Mouse (Mus musculus) heart, adult 2 months (tissue): Measurements from ENCODE around the gene Eml2. TPM values are rescaled to one million over a fixed set of nuclear protein-coding genes. Genes with fewer than 3 reads are reported as not detected.
A peak's percentile ranks its signal among the peaks of the same experiment; 100 is the strongest.

Source experiments
- DNase-seq, 2 experiments: peaks; one replicate each; pipeline ENCODE4 v3.0.0; 2021
- H3K27ac ChIP-seq: fragments of 200-600 bp; 2 replicates; pipeline ENCODE4 v1.8.1; 2022
- H3K27me3 ChIP-seq: fragments of 200-500 bp; 2 replicates; pipeline ENCODE4 v1.6.1; 2012; ENCODE audit warnings: mild to moderate bottlenecking, low read length, inconsistent platforms, mixed read lengths; ENCODE audit not compliant: control insufficient read depth, insufficient read depth
- H3K36me3 ChIP-seq: fragments of 200-500 bp; 2 replicates; pipeline ENCODE4 v1.6.1; 2012; ENCODE audit warnings: low read length, inconsistent platforms; ENCODE audit not compliant: control insufficient read depth, insufficient read depth
- H3K4me1 ChIP-seq: fragments of 200-500 bp; 2 replicates; pipeline ENCODE4 v1.6.1; 2011; ENCODE audit warnings: low read length; ENCODE audit not compliant: control insufficient read depth, insufficient read depth
- H3K4me3 ChIP-seq: fragments of 200-600 bp; 2 replicates; pipeline ENCODE4 v1.8.1; 2022
- H3K79me2 ChIP-seq: fragments of 200-500 bp; replicated peaks from 2 replicates; pipeline ENCODE4 v1.6.1; 2012; ENCODE audit warnings: mild to moderate bottlenecking, inconsistent platforms, low read length, moderate library complexity, mixed read lengths; ENCODE audit not compliant: control insufficient read depth, insufficient read depth
- H3K9ac ChIP-seq: fragments of 200-500 bp; 2 replicates; pipeline ENCODE4 v1.6.1; 2012; ENCODE audit warnings: low read depth, mild to moderate bottlenecking, control low read depth, inconsistent platforms, low read length, mixed read lengths
- CTCF ChIP-seq: fragments of 200-600 bp; IDR thresholded peaks from 2 replicates; pipeline ENCODE4 v1.8.1; 2022; ENCODE audit warnings: antibody characterized with exemption, mild to moderate bottlenecking, moderate library complexity
- EP300 ChIP-seq: fragments of 200-500 bp; IDR thresholded peaks from 2 replicates; pipeline ENCODE4 v1.6.1; 2011; ENCODE audit warnings: low read depth, low read length, control low read depth; ENCODE audit not compliant: insufficient read depth
- POLR2A ChIP-seq: fragments of 200-500 bp; IDR thresholded peaks from 2 replicates; pipeline ENCODE4 v1.6.1; 2011; ENCODE audit warnings: mild to moderate bottlenecking, low read depth, low read length, control low read depth; ENCODE audit not compliant: insufficient read depth
- WGBS: fragments of 180-500 bp; shearing (Covaris S2); methylation state at CpG from one replicate; pipeline ENCODE4 v1.1.7; 2018; 5-methylcytosine and 5-hydroxymethylcytosine counted together
- intact Hi-C: fragments of 180-260 bp; cut with DNase I; formaldehyde crosslinking; loops from one replicate; pipeline ENCODE4 v1.15.1; 2025
- polyA plus RNA-seq: library from polyadenylated mRNA; depleted of rRNA; stranded (reverse); fragments of >200 nt; gene quantifications from 2 replicates; pipeline ENCODE4 v1.2.3, GENCODE M21; 2012
- total RNA-seq, 2 experiments: library from RNA; stranded (reverse); gene quantifications; 2 replicates each; pipeline ENCODE4 v1.2.3; 2021

Eml2 gene
- total and polyA plus RNA-seq, 3 experiments, result 35.6 to 38.8 (median 38.7) TPM

DNA sequence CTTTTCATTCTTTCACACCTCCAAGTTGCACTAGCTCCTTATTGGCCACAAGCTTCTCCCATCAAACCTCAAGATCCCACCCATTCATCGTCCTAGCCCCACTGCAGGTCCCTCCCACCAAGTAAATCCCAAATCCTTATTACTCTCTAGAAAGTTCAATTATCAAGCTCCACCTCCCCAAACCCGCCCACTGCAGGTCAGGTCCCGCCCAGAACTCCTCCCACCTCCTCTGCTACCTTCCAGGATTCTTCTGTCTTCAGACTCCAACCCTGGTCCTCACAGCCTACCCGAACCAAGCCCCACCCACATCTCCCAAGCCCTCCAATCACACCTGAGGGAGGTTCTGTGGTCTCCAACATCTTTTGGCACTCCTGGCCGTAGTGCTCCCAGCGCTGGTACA lies 12.0 kb upstream of the Eml2 start:
- Histone ChIP-seq H3K27ac (no peak overlapping the region), H3K27me3 (peaks cover 2% of the 10 kb centered on the region; the same call in 1 of the 2 replicates), H3K79me2 (no peaks in the 10 kb centered on the region), H3K9ac (no peak overlapping the region), H3K4me1 (peaks cover 3% of the 10 kb centered on the region; the same call in 1 of the 2 replicates), H3K36me3 (no peaks in the 10 kb centered on the region), H3K4me3 (no peak overlapping the region)
- WGBS, result 17% methylated on average over 6 of the region's 6 CpGs
- TF ChIP-seq CTCF (no peak), POLR2A (no peak), EP300 (no peak)
- DNase-seq, result no peak
- intact Hi-C loops, result no loop called here

GRCm38 (mm10) chr7:19164978-19165377 lies 11.2 kb upstream of the Eml2 start:
- no peaks in the 10 kb centered on the region for H3K36me3 ChIP-seq
- 16% methylated on average over 13 of the region's 13 CpGs for WGBS
- H3K4me1 ChIP-seq, result peaks cover 4% of the 10 kb centered on the region
- no peak overlapping the region for H3K27ac ChIP-seq
- no peak for DNase-seq
- TF ChIP-seq EP300, result no peak
- TF ChIP-seq CTCF, result no peak
- TF ChIP-seq POLR2A, result no peak
- H3K79me2 ChIP-seq, result no peaks in the 10 kb centered on the region
- H3K27me3 ChIP-seq, result no peaks in the 10 kb centered on the region; the same call in 1 of the 2 replicates
- no peak overlapping the region for H3K4me3 ChIP-seq
- intact Hi-C loops, result no loop called here
- H3K9ac ChIP-seq, result no peak overlapping the region

GRCm38 (mm10) chr7:19165656-19166423 lies 10.4 kb upstream of the Eml2 start, which contains the start of gene Gipr:
Gipr (minus strand) TSS chr7:19166127.
- H3K4me3 ChIP-seq, result no peak within 1 kb of the TSS
- no peaks in the 10 kb centered on the region; the same call in 1 of the 2 replicates for H3K27me3 ChIP-seq
- 12% methylated on average over 14 of the region's 14 CpGs for whole genome bisulfite sequencing
- TF ChIP-seq CTCF, result no peak
- no peak for TF ChIP-seq EP300
- no peak for TF ChIP-seq POLR2A
- intact Hi-C loops, result no loop called here
- peak within 1 kb of the TSS; percentile 57; the same call in 1 of the 2 replicates for H3K27ac ChIP-seq
- H3K79me2 ChIP-seq, result no peaks in the 10 kb centered on the region
- peaks cover 8% of the 10 kb centered on the region for H3K4me1 ChIP-seq
- peak within 1 kb of the TSS; percentile 59 for H3K9ac ChIP-seq
- no peaks in the 10 kb centered on the region for H3K36me3 ChIP-seq
- DNase-seq, result peak; percentile 45 to 56

- H3K27ac ChIP-seq, result no peak overlapping the region
- no peak for DNase-seq
- H3K36me3 ChIP-seq, result no peaks in the 10 kb centered on the region
- TF ChIP-seq EP300, result no peak
- 0 out of 2 replicates have a peak, but pooled peaks have one; percentile 19 for TF ChIP-seq CTCF
- 70% methylated on average over 3 of the region's 3 CpGs for WGBS
- no peak overlapping the region for H3K4me3 ChIP-seq
- H3K4me1 ChIP-seq, result peaks cover 8% of the 10 kb centered on the region
- no peaks in the 10 kb centered on the region for H3K79me2 ChIP-seq
- no peak overlapping the region for H3K9ac ChIP-seq
- H3K27me3 ChIP-seq, result no peaks in the 10 kb centered on the region; the same call in 1 of the 2 replicates
- intact Hi-C loops, result no loop called here
These were observed 9.2 kb upstream of the Eml2 start for GRCm38 (mm10) chr7:19166990-19167389.

DNA sequence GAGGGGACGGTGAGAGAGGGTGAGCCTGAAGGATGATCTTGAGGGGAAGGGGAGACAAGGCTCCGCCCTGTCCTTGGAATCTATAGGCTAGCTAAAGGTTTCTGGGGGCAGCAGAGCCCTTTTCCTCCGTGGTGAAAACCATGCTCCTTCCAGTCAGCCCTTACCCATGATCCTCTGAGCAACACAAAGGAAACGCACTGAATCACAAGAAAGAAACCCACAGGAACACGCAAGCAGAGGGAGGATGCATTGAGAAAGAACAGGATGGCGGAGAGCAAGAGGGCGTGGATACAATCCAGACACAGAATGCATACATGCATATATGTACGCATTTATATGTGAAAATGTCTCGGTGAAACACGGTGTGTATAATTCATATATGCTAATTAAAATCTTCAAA lies 6.7 kb upstream of the Eml2 start:
- H3K27me3 ChIP-seq, result no peaks in the 10 kb centered on the region; the same call in 1 of the 2 replicates
- no peak for TF ChIP-seq POLR2A
- TF ChIP-seq CTCF, result no peak
- no peak for TF ChIP-seq EP300
- 55% methylated on average over 10 of the region's 10 CpGs for WGBS
- no peak for DNase-seq
- H3K79me2 ChIP-seq, result no peaks in the 10 kb centered on the region
- intact Hi-C loops, result no loop called here
- no peaks in the 10 kb centered on the region for H3K36me3 ChIP-seq
- H3K9ac ChIP-seq, result no peak overlapping the region
- no peak overlapping the region for H3K4me3 ChIP-seq
- no peak overlapping the region; the same call in 1 of the 2 replicates for H3K27ac ChIP-seq
- peaks cover 8% of the 10 kb centered on the region for H3K4me1 ChIP-seq

- Histone ChIP-seq H3K27me3 (no peaks in the 10 kb centered on the region; the same call in 1 of the 2 replicates), H3K4me1 (peaks cover 8% of the 10 kb centered on the region), H3K9ac (no peak overlapping the region), H3K79me2 (no peaks in the 10 kb centered on the region), H3K36me3 (no peaks in the 10 kb centered on the region), H3K4me3 (no peak overlapping the region), H3K27ac (peak overlapping the region; percentile 27)
- peak; percentile 37 to 70 for DNase-seq
- intact Hi-C loops, result no loop called here
- no peak for TF ChIP-seq POLR2A
- no peak for TF ChIP-seq EP300
- WGBS, result 13% methylated on average over 8 of the region's 8 CpGs
These were observed 6.1 kb upstream of the Eml2 start for GRCm38 (mm10) chr7:19170142-19170541.
